Comparison of ENCODE assay signal across 14 mouse cellular contexts in genomic region chr3:45246601-45247000, GRCm38 (mm10).
"Had no signal": no experiment of that assay in that cellular context is flagged by ENCODE, and none has a peak within 500 bp of the region (broad histone marks: within the 10 kb centered on the region; RNA-seq: fewer than 3 reads in every experiment).

No protein-coding gene starts in this region.

- DNase-seq: lung, adult 18-20 months; lung, embryonic 14.5 days; lung, postnatal 10 days; lung, postnatal 4 days; midbrain, embryonic 14.5 days; right cerebral cortex, postnatal 14 days; thymus, adult 18-20 months; thymus, postnatal 14 days; thymus, postnatal 36 days had no signal

- H3K4me3 ChIP-seq: midbrain, embryonic 10.5 days; midbrain, embryonic 12.5 days; myocyte; neural tube, embryonic 13.5 days; neural tube, embryonic 15.5 days had no signal

- H3K36me3 ChIP-seq: midbrain, embryonic 10.5 days; midbrain, embryonic 12.5 days; neural tube, embryonic 13.5 days; neural tube, embryonic 15.5 days had no signal

- H3K27ac ChIP-seq: midbrain, embryonic 10.5 days; midbrain, embryonic 12.5 days; neural tube, embryonic 13.5 days; neural tube, embryonic 15.5 days had no signal

- H3K9me3 ChIP-seq: midbrain, embryonic 10.5 days; midbrain, embryonic 12.5 days; neural tube, embryonic 13.5 days; neural tube, embryonic 15.5 days had no signal

- H3K9ac ChIP-seq: lung, embryonic 14.5 days; midbrain, embryonic 12.5 days; neural tube, embryonic 13.5 days; neural tube, embryonic 15.5 days had no signal

- H3K27me3 ChIP-seq: midbrain, embryonic 12.5 days; neural tube, embryonic 13.5 days; neural tube, embryonic 15.5 days had no signal

- H3K4me1 ChIP-seq: midbrain, embryonic 10.5 days; midbrain, embryonic 12.5 days; neural tube, embryonic 13.5 days; neural tube, embryonic 15.5 days had no signal
